Mouse (Mus musculus) CH12.LX (cell line): ENCODE measurements around the gene Lrrc8a. TPM values are rescaled to one million over a fixed set of nuclear protein-coding genes. Genes with fewer than 3 reads are reported as not detected.

Experiments
- DNase-seq: peaks from one replicate; pipeline ENCODE4 v3.0.0-alpha.2; 2013; ENCODE audit errors: extremely low read depth
- H3K27ac ChIP-seq: 2 replicates; pipeline ENCODE4 v1.5.1; 2012; ENCODE audit warnings: low read depth, mild to moderate bottlenecking, control low read depth, moderate library complexity; ENCODE audit not compliant: insufficient read depth
- H3K27me3 ChIP-seq: replicated peaks from 2 replicates; pipeline ENCODE3; 2012; ENCODE audit warnings: inconsistent platforms
- H3K36me3 ChIP-seq, 2 experiments: replicated peaks in 1 of 2; 2 replicates each; pipeline versions ENCODE3 to v1.6.1; 2012; ENCODE audit warnings: inconsistent platforms in 1 of 2, low read length in 1 of 2, mild to moderate bottlenecking in 1 of 2, mixed read lengths in 1 of 2, moderate library complexity in 1 of 2; ENCODE audit not compliant: control insufficient read depth in 1 of 2, insufficient read depth in 1 of 2
- H3K4me1 ChIP-seq, 2 experiments: 2 replicates each; pipeline ENCODE4 v1.6.1; 2012; ENCODE audit warnings: inconsistent platforms in 1 of 2, moderate library complexity in 1 of 2; ENCODE audit not compliant: insufficient read depth in 2 of 2, control insufficient read depth in 1 of 2
- H3K4me2 ChIP-seq: 2 replicates; pipeline ENCODE4 v1.6.1; 2012; ENCODE audit warnings: low read depth, mild to moderate bottlenecking, control low read depth; ENCODE audit not compliant: poor library complexity, insufficient read depth, severe bottlenecking
- H3K4me3 ChIP-seq, 3 experiments: fragments of 150-350 bp in 1 of 3; sonication (generic) in 1 of 3; replicated peaks in 1 of 3; 2 replicates each; pipeline versions ENCODE3 to v1.5.1; 2011 to 2012; ENCODE audit warnings: low read depth in 2 of 3, low read length in 2 of 3, mild to moderate bottlenecking in 2 of 3, moderate library complexity in 2 of 3, control low read depth in 1 of 3, improper control_type of control experiment in 1 of 3, inconsistent platforms in 1 of 3, mixed read lengths in 1 of 3; ENCODE audit not compliant: poor library complexity in 1 of 3
- H3K79me2 ChIP-seq: replicated peaks from 2 replicates; pipeline ENCODE4 v1.6.1; 2012; ENCODE audit warnings: mild to moderate bottlenecking, moderate library complexity; ENCODE audit not compliant: control insufficient read depth, poor library complexity, insufficient read depth, severe bottlenecking; ENCODE audit errors: extremely low read depth
- H3K9ac ChIP-seq: 2 replicates; pipeline ENCODE4 v1.6.1; 2012; ENCODE audit warnings: low read depth, mild to moderate bottlenecking, control low read depth, moderate library complexity; ENCODE audit not compliant: insufficient read depth
- H3K9me3 ChIP-seq: replicated peaks from 2 replicates; pipeline ENCODE3; 2012; ENCODE audit warnings: low read length, inconsistent platforms, mixed read lengths
- BHLHE40 ChIP-seq: IDR thresholded peaks from 2 replicates; pipeline ENCODE4 v1.6.1; 2011; ENCODE audit warnings: mild to moderate bottlenecking, low read depth, low read length, improper control_type of control experiment
- CHD1 ChIP-seq: IDR thresholded peaks from 2 replicates; pipeline ENCODE4 v1.6.1; 2012; ENCODE audit warnings: low read depth, low read length, improper control_type of control experiment, inconsistent platforms
- CHD2 ChIP-seq: IDR thresholded peaks from 2 replicates; pipeline ENCODE4 v1.6.1; 2011; ENCODE audit warnings: low read length, improper control_type of control experiment
- CTCF ChIP-seq, 2 experiments: IDR thresholded peaks in 1 of 2; conservative IDR thresholded peaks in 1 of 2; 2 replicates each; pipeline ENCODE4 v1.5.1; 2011 to 2012; ENCODE audit warnings: low read depth in 2 of 2, low read length in 2 of 2, improper control_type of control experiment in 1 of 2, inconsistent platforms in 1 of 2, mild to moderate bottlenecking in 1 of 2, moderate library complexity in 1 of 2
- E2F4 ChIP-seq: IDR thresholded peaks from 2 replicates; pipeline ENCODE4 v1.6.1; 2011; ENCODE audit warnings: low read depth, low read length, improper control_type of control experiment; ENCODE audit not compliant: insufficient replicate concordance
- ELF1 ChIP-seq: IDR thresholded peaks from 2 replicates; pipeline ENCODE4 v1.6.1; 2014; ENCODE audit warnings: low read depth, mild to moderate bottlenecking, inconsistent platforms, low read length, improper control_type of control experiment
- EP300 ChIP-seq: IDR thresholded peaks from 2 replicates; pipeline ENCODE4 v1.6.1; 2011; ENCODE audit warnings: low read length, improper control_type of control experiment
- ETS1 ChIP-seq: conservative IDR thresholded peaks from 2 replicates; pipeline ENCODE4 v1.6.1; 2012; ENCODE audit warnings: low read depth, mild to moderate bottlenecking, inconsistent platforms, low read length, improper control_type of control experiment, moderate library complexity
- GABPA ChIP-seq: IDR thresholded peaks from 2 replicates; pipeline ENCODE4 v1.6.1; 2012; ENCODE audit warnings: low read depth, low read length, improper control_type of control experiment, inconsistent platforms; ENCODE audit not compliant: insufficient replicate concordance
- HCFC1 ChIP-seq: IDR thresholded peaks from 2 replicates; pipeline ENCODE4 v1.6.1; 2012; ENCODE audit warnings: low read depth, mild to moderate bottlenecking, inconsistent platforms, low read length, improper control_type of control experiment
- IRF4 ChIP-seq: IDR thresholded peaks from 2 replicates; pipeline ENCODE4 v1.6.1; 2014; ENCODE audit warnings: low read depth, mild to moderate bottlenecking, inconsistent platforms, low read length, improper control_type of control experiment
- JUN ChIP-seq: IDR thresholded peaks from 2 replicates; pipeline ENCODE4 v1.6.1; 2011; ENCODE audit warnings: low read depth, mild to moderate bottlenecking, low read length, improper control_type of control experiment, moderate library complexity; ENCODE audit not compliant: insufficient read depth
- JUND ChIP-seq: conservative IDR thresholded peaks from 2 replicates; pipeline ENCODE4 v1.6.1; 2011; ENCODE audit warnings: low read depth, low read length, improper control_type of control experiment
- KAT2A ChIP-seq: IDR thresholded peaks from 2 replicates; pipeline ENCODE4 v1.6.1; 2012; ENCODE audit warnings: low read length, improper control_type of control experiment, inconsistent platforms; ENCODE audit not compliant: insufficient replicate concordance
- MAFK ChIP-seq: IDR thresholded peaks from 2 replicates; pipeline ENCODE4 v1.6.1; 2011; ENCODE audit warnings: low read length, improper control_type of control experiment; ENCODE audit not compliant: insufficient replicate concordance
- MAX ChIP-seq: IDR thresholded peaks from 2 replicates; pipeline ENCODE4 v1.6.1; 2011; ENCODE audit warnings: low read length, improper control_type of control experiment
- MAZ ChIP-seq: IDR thresholded peaks from 2 replicates; pipeline ENCODE4 v1.6.1; 2012; ENCODE audit warnings: low read depth, mild to moderate bottlenecking, inconsistent platforms, low read length, improper control_type of control experiment, moderate library complexity
- MEF2A ChIP-seq: IDR thresholded peaks from 2 replicates; pipeline ENCODE4 v1.6.1; 2014; ENCODE audit warnings: low read depth, mild to moderate bottlenecking, inconsistent platforms, low read length, improper control_type of control experiment, borderline replicate concordance
- MXI1 ChIP-seq: IDR thresholded peaks from 2 replicates; pipeline ENCODE4 v1.6.1; 2011; ENCODE audit warnings: mild to moderate bottlenecking, low read depth, low read length, improper control_type of control experiment
- MYC ChIP-seq: IDR thresholded peaks from 2 replicates; pipeline ENCODE4 v1.6.1; 2011; ENCODE audit warnings: low read depth, mild to moderate bottlenecking, improper control_type of control experiment, low read length
- NELFE ChIP-seq: IDR thresholded peaks from 2 replicates; pipeline ENCODE4 v1.6.1; 2011; ENCODE audit warnings: low read depth, low read length, improper control_type of control experiment
- NRF1 ChIP-seq: IDR thresholded peaks from 2 replicates; pipeline ENCODE4 v1.6.1; 2014; ENCODE audit warnings: low read depth, mild to moderate bottlenecking, inconsistent platforms, low read length, improper control_type of control experiment, moderate library complexity
- PAX5 ChIP-seq: IDR thresholded peaks from 2 replicates; pipeline ENCODE4 v1.6.1; 2012; ENCODE audit warnings: low read length, inconsistent platforms, mixed read lengths
- POLR2A ChIP-seq: IDR thresholded peaks from 2 replicates; pipeline ENCODE4 v1.6.1; 2011; ENCODE audit warnings: low read depth, mild to moderate bottlenecking, improper control_type of control experiment, low read length
- POLR2AphosphoS2 ChIP-seq: IDR thresholded peaks from 2 replicates; pipeline ENCODE4 v1.6.1; 2011; ENCODE audit warnings: low read depth, low read length, improper control_type of control experiment
- RAD21 ChIP-seq: IDR thresholded peaks from 2 replicates; pipeline ENCODE4 v1.6.1; 2011; ENCODE audit warnings: low read depth, mild to moderate bottlenecking, low read length, improper control_type of control experiment, moderate library complexity
- RCOR1 ChIP-seq: conservative IDR thresholded peaks from 2 replicates; pipeline ENCODE4 v1.6.1; 2012; ENCODE audit warnings: low read depth, mild to moderate bottlenecking, inconsistent platforms, low read length, improper control_type of control experiment
- SIN3A ChIP-seq: IDR thresholded peaks from 2 replicates; pipeline ENCODE4 v1.6.1; 2012; ENCODE audit warnings: low read length, improper control_type of control experiment, inconsistent platforms
- SMC3 ChIP-seq: IDR thresholded peaks from 2 replicates; pipeline ENCODE4 v1.6.1; 2011; ENCODE audit warnings: low read depth, low read length, improper control_type of control experiment
- TBP ChIP-seq: conservative IDR thresholded peaks from 2 replicates; pipeline ENCODE4 v1.6.1; 2011; ENCODE audit warnings: low read depth, low read length, improper control_type of control experiment
- TCF12 ChIP-seq: IDR thresholded peaks from 2 replicates; pipeline ENCODE4 v1.6.1; 2014; ENCODE audit warnings: low read depth, mild to moderate bottlenecking, inconsistent platforms, low read length, improper control_type of control experiment
- UBTF ChIP-seq: IDR thresholded peaks from 2 replicates; pipeline ENCODE4 v1.6.1; 2012; ENCODE audit warnings: low read depth, mild to moderate bottlenecking, inconsistent platforms, low read length, improper control_type of control experiment, moderate library complexity
- USF1 ChIP-seq: IDR thresholded peaks from 2 replicates; pipeline ENCODE4 v1.6.1; 2014; ENCODE audit warnings: low read depth, mild to moderate bottlenecking, inconsistent platforms, low read length, improper control_type of control experiment
- USF2 ChIP-seq: conservative IDR thresholded peaks from 2 replicates; pipeline ENCODE4 v1.6.1; 2011; ENCODE audit warnings: low read depth, low read length, improper control_type of control experiment
- ZC3H11A ChIP-seq: IDR thresholded peaks from 2 replicates; pipeline ENCODE4 v1.6.1; 2012; ENCODE audit warnings: low read depth, mild to moderate bottlenecking, inconsistent platforms, low read length, improper control_type of control experiment
- ZKSCAN1 ChIP-seq: IDR thresholded peaks from 2 replicates; pipeline ENCODE4 v1.6.1; 2012; ENCODE audit warnings: low read depth, inconsistent platforms, low read length, improper control_type of control experiment, borderline replicate concordance
- ZMIZ1 ChIP-seq: IDR thresholded peaks from 2 replicates; pipeline ENCODE4 v1.6.1; 2012; ENCODE audit warnings: low read depth, mild to moderate bottlenecking, inconsistent platforms, low read length, improper control_type of control experiment
- ZNF384 ChIP-seq: IDR thresholded peaks from 2 replicates; pipeline ENCODE4 v1.6.1; 2012; ENCODE audit warnings: low read depth, low read length, improper control_type of control experiment, inconsistent platforms
- dilution Hi-C: fragments of 300-500 bp; cut with MboI; formaldehyde crosslinking; loops from 2 replicates; pipeline ENCODE4 v1.14.3; 2020; ENCODE audit warnings: low sequenced_read_pairs; ENCODE audit not compliant: extremely low pct_unique_long_range_greater_than_20kb, extremely low pct_ligation_motif_present
- in situ Hi-C: fragments of 300-500 bp; cut with MboI; formaldehyde crosslinking; loops from 3 replicates; pipeline ENCODE4 v1.14.3; 2019; ENCODE audit warnings: low sequenced_read_pairs, low pct_ligation_motif_present, low pct_unique_long_range_greater_than_20kb, mixed read lengths
- polyA plus RNA-seq: library from polyadenylated mRNA; unstranded; fragments of >175 nt; gene quantifications from 2 replicates; pipeline ENCODE4 v1.2.1, GENCODE M21; 2012; ENCODE audit warnings: low read depth; ENCODE audit not compliant: insufficient read length
- total RNA-seq, 2 experiments: library from RNA; depleted of rRNA; stranded (reverse); fragments of 300-350 nt in 1 of 2; fragments of >200 nt in 1 of 2; gene quantifications; 2 replicates each; pipeline ENCODE4 v1.2.3; 2012 to 2014

The Lrrc8a gene
- total RNA-seq (2012; rRNA removed) = 2.8 and 3.1 TPM in 2 replicates
- total RNA-seq (2014; rRNA removed) = 1.1 and 1.8 TPM in 2 replicates
- polyA plus RNA-seq = 1.2 and 1.4 TPM in 2 replicates

DNA sequence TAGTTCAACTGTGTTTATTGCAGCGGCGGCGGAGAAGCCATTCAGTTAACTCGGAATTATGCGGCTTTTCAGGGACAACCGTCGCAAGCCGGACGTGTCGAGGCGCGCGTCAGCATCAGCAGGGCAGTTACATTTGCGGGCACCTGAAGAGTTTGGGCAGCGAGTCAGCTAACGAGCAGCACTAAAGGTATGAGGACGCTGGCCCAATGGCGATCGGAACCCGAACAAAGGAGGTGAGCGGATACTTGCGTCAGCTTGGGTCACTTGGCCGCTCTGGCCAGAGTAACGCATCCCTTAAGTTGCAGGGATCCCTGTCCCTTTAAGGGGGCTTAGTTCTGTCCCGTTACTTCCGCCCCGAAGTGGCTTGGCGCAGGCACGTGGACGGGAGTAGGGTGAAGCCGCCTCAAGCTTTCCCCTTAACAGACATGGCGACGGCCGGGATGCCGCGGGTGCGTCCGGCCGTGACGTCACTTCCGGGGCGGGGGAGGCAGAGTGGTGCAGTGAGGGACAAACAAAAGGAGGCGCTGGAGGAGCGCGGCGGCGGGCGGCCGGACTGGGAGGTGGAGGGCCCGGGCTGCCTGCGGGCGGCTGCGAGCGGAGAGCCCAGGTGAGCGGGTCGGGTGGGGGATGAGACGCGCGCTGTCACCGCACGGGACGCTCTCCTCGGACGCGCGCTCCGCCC lies at the start of gene Lrrc8a:
Gene Lrrc8a, plus strand, starts transcription at position 517 of the 682 bp plus-strand sequence.
- H3K36me3 ChIP-seq = peaks cover 9 to 26% of the 10 kb centered on the region in 2 experiments
- peak within 1 kb of the TSS; percentile 80 to 84 (median 82) for H3K4me3 ChIP-seq
- H3K27me3 ChIP-seq = no peaks in the 10 kb centered on the region
- peak within 1 kb of the TSS; percentile 90 for H3K9ac ChIP-seq
- TF ChIP-seq HCFC1 (peak; percentile 97), USF2 (peak; percentile 81), CHD2 (peak; percentile 40; the same call in 1 of the 2 replicates), SIN3A (peak; percentile 99), MAFK (no peak), POLR2A (peak; percentile 72; the same call in 1 of the 2 replicates), CHD1 (no peak; the same call in 1 of the 2 replicates), NRF1 (peak; percentile 79), PAX5 (no peak), NELFE (peak; percentile 72), JUND (peak; percentile 35; the same call in 1 of the 2 replicates), MYC (peak; percentile 96), RCOR1 (no peak), ZC3H11A (no peak), KAT2A (peak; percentile 88; the same call in 1 of the 2 replicates), ZKSCAN1 (no peak), ZMIZ1 (peak; percentile 45; the same call in 1 of the 2 replicates), IRF4 (peak; percentile 70), RAD21 (peak; percentile 50), GABPA (peak; percentile 21; the same call in 1 of the 2 replicates), MEF2A (peak; percentile 44), ELF1 (peak; percentile 98), ZNF384 (no peak), EP300 (no peak), ETS1 (peak; percentile 48), USF1 (peak; percentile 90), JUN (peak; percentile 51; the same call in 1 of the 2 replicates), MAX (peak; percentile 97), TCF12 (peak; percentile 62), UBTF (0 out of 2 replicates have a peak, but pooled peaks have one; percentile 79), MAZ (peak; percentile 71), TBP (no peak; the same call in 1 of the 2 replicates), MXI1 (peak; percentile 93), SMC3 (peak; percentile 44), POLR2AphosphoS2 (no peak; the same call in 1 of the 2 replicates), CTCF (conservative IDR thresholded peaks at IDR 0.05 in 1 of 2, IDR thresholded peaks at IDR 0.05 in 1 of 2; ENCODE audit: low read depth in 2 of 2, low read length in 2 of 2) (peak in 1 of 2 experiments; percentile 59; a peak in 2 of 4 replicates), BHLHE40 (peak; percentile 92), E2F4 (no peak)
- no peaks in the 10 kb centered on the region for H3K79me2 ChIP-seq
- peak; percentile 98 for DNase-seq
- H3K4me1 ChIP-seq = peaks cover 5 to 29% of the 10 kb centered on the region in 2 experiments; a peak in 3 of 4 replicates
- peak within 1 kb of the TSS; percentile 71 for H3K27ac ChIP-seq
- H3K4me2 ChIP-seq = peak within 1 kb of the TSS; percentile 95
- in situ Hi-C loops = no loop called here
- H3K9me3 ChIP-seq = no peaks in the 10 kb centered on the region
- dilution Hi-C loops = no loop called here
